Comparison of ENCODE assay signal across 8 mouse cellular contexts in genomic region chr13:51374026-51374807, GRCm38 (mm10). TPM values are rescaled to one million over a fixed set of nuclear protein-coding genes. Genes with fewer than 3 reads are reported as not detected.
DNase-seq lines count a peak whose midpoint lies in the region; ATAC-seq lines count a peak whose summit lies in the region.

No protein-coding gene starts in this region.

- H3K4me2 ChIP-seq in forebrain, embryonic 11.5 days (ENCODE audit: low read depth, low read length, severe bottlenecking) = no peak overlapping the region
- no peak overlapping the region for H3K4me2 ChIP-seq in hindbrain, embryonic 12.5 days (replicated peaks)

- H3K27ac ChIP-seq in forebrain, embryonic 11.5 days (ENCODE audit: low read depth, low read length) = no peak overlapping the region
- H3K27ac ChIP-seq in hindbrain, embryonic 12.5 days = no peak overlapping the region

- no peak overlapping the region for H3K4me3 ChIP-seq in forebrain, embryonic 11.5 days (ENCODE audit: low read depth, low read length)
- H3K4me3 ChIP-seq in hindbrain, embryonic 12.5 days = no peak overlapping the region

- H3K36me3 ChIP-seq in forebrain, embryonic 11.5 days (ENCODE audit: control insufficient read depth, insufficient read depth, low read length) = no peaks in the 10 kb centered on the region
- no peaks in the 10 kb centered on the region for H3K36me3 ChIP-seq in hindbrain, embryonic 12.5 days

- peaks cover under 1% of the 10 kb centered on the region; the same call in 1 of the 2 replicates for H3K4me1 ChIP-seq in forebrain, embryonic 11.5 days (replicated peaks; ENCODE audit: control insufficient read depth, insufficient read depth, low read length)
- H3K4me1 ChIP-seq in hindbrain, embryonic 12.5 days = peaks cover 13% of the 10 kb centered on the region

- no peak overlapping the region for H3K9ac ChIP-seq in forebrain, embryonic 11.5 days (ENCODE audit: low read length)
- H3K9ac ChIP-seq in hindbrain, embryonic 12.5 days = no peak overlapping the region

- no peaks in the 10 kb centered on the region for H3K9me3 ChIP-seq in forebrain, embryonic 11.5 days (ENCODE audit: control insufficient read depth, low read length)
- no peaks in the 10 kb centered on the region for H3K9me3 ChIP-seq in hindbrain, embryonic 12.5 days (replicated peaks)

- peak; percentile 39 to 41 for DNase-seq in right cerebral cortex, adult 2 months (ENCODE audit: low spot score in 2 of 2)
- DNase-seq in right cerebral cortex, postnatal 14 days = no peak
- peak; percentile 40 for DNase-seq in heart, postnatal 4 days
- peak; percentile 18 to 30 for DNase-seq in left cerebral cortex, postnatal 36 days (ENCODE audit: low spot score in 2 of 2)
- peak; percentile 68 for DNase-seq in testis, postnatal 10 days (ENCODE audit: low spot score)
- no peak for DNase-seq in forebrain, embryonic 11.5 days (ENCODE audit: low spot score)
- no peak for DNase-seq in B cell, adult 2 months

- intact Hi-C loops in left cerebral cortex, postnatal 36 days (cut with DNase I) = no loop called here

- 91% methylated on average over 21 of the region's 21 CpGs for WGBS in forebrain, embryonic 11.5 days
- WGBS in hindbrain, embryonic 12.5 days = 84% methylated on average over 19 of the region's 21 CpGs

- H3K27me3 ChIP-seq in forebrain, embryonic 11.5 days (ENCODE audit: control insufficient read depth, insufficient read depth, low read length) = no peaks in the 10 kb centered on the region
- H3K27me3 ChIP-seq in hindbrain, embryonic 12.5 days = no peaks in the 10 kb centered on the region

- ATAC-seq in forebrain, embryonic 11.5 days (replicated peaks; ENCODE audit: low FRiP score) = no peak
- ATAC-seq in hindbrain, embryonic 12.5 days (ENCODE audit: low FRiP score) = no peak

RNA-seq across cellular contexts. Expression of gene S1pr3, which starts 34.2 kb away (rescaled TPM):
- 10 to 100 TPM; 22.9 to 23.2 TPM for total RNA-seq in heart, postnatal 4 days (2021)
- 1 to 10 TPM; 6.3 to 7.2 TPM for total RNA-seq in left cerebral cortex, postnatal 36 days (2021)
- polyA plus RNA-seq in forebrain, embryonic 11.5 days (2014; fragmentation: Nextera tagmentation; extraction: Ambion mirVana) = 47.2 and 48.4 TPM in 2 replicates
- 56.8 and 64.5 TPM in 2 replicates for polyA plus RNA-seq in hindbrain, embryonic 12.5 days (2016; fragmentation: Nextera tagmentation; extraction: Ambion mirVana)

Comparison
In these comparisons a context has a peak if more than half of its experiments do, and no peak if none do; other contexts are left out.
1. DNase-seq: peak in right cerebral cortex, adult 2 months (2 of 2), heart, postnatal 4 days (single experiment), left cerebral cortex, postnatal 36 days (2 of 2) and testis, postnatal 10 days (single experiment); none in right cerebral cortex, postnatal 14 days (single experiment), forebrain, embryonic 11.5 days (single experiment) and B cell, adult 2 months (0 of 2).